Mouse (Mus musculus): ENCODE data around the gene Slc5a10.
A peak's percentile ranks its signal among the peaks of the same experiment; 100 is the strongest.

Slc5a10 gene

GRCm38 (mm10) chr11:61720636-61721035 is at the start of gene Slc5a10:
Gene Slc5a10 (minus strand): TSS chr11:61720826.
- no peak for DNase-seq (ENCODE audit: low spot score in 2 of 2)

GRCm38 (mm10) chr11:61761584-61762407 is 41.2 kb upstream of the Slc5a10 start, which contains the start of gene Prpsap2:
Gene Prpsap2 (minus strand): TSS chr11:61762088.
- peak; percentile 93 for DNase-seq (ENCODE audit: low spot score in 2 of 2)

GRCm38 (mm10) chr11:61760518-61760917 is 39.9 kb upstream of the Slc5a10 start:
- DNase-seq (ENCODE audit: low spot score in 2 of 2): peak; percentile 37 to 50

GRCm38 (mm10) chr11:61757151-61757550 is 36.5 kb upstream of the Slc5a10 start:
- DNase-seq (ENCODE audit: low spot score in 2 of 2): no peak

GRCm38 (mm10) chr11:61751612-61752011 is 31.0 kb upstream of the Slc5a10 start:
- DNase-seq (ENCODE audit: low spot score in 2 of 2): no peak

- DNase-seq (ENCODE audit: low spot score in 2 of 2): no peak
Observed at GRCm38 (mm10) chr11:61747161-61747560, 26.5 kb upstream of the Slc5a10 start.

- no peak for DNase-seq (ENCODE audit: low spot score in 2 of 2)
Observed at GRCm38 (mm10) chr11:61745781-61746180, 25.2 kb upstream of the Slc5a10 start.

- DNase-seq (ENCODE audit: low spot score in 2 of 2): no peak
Observed at GRCm38 (mm10) chr11:61744460-61744859, 23.8 kb upstream of the Slc5a10 start.

- DNase-seq (ENCODE audit: low spot score in 2 of 2): peak in 1 of 2 experiments; percentile 16
Observed at GRCm38 (mm10) chr11:61743768-61744167, 23.1 kb upstream of the Slc5a10 start.

- no peak for DNase-seq (ENCODE audit: low spot score in 2 of 2)
Observed at GRCm38 (mm10) chr11:61740500-61740899, 19.9 kb upstream of the Slc5a10 start.

GRCm38 (mm10) chr11:61737290-61737689 is 16.7 kb upstream of the Slc5a10 start:
- no peak for DNase-seq (ENCODE audit: low spot score in 2 of 2)

GRCm38 (mm10) chr11:61732672-61733071 is 12.0 kb upstream of the Slc5a10 start:
- DNase-seq (ENCODE audit: low spot score in 2 of 2): no peak

GRCm38 (mm10) chr11:61728037-61728436 is 7.4 kb upstream of the Slc5a10 start:
- no peak for DNase-seq (ENCODE audit: low spot score in 2 of 2)

- no peak for DNase-seq (ENCODE audit: low spot score in 2 of 2)
Observed at GRCm38 (mm10) chr11:61722077-61722476, 1.5 kb upstream of the Slc5a10 start.

GRCm38 (mm10) chr11:61719826-61720225 is 800 bp downstream of the Slc5a10 start:
- DNase-seq (ENCODE audit: low spot score in 2 of 2): no peak

- no peak for DNase-seq (ENCODE audit: low spot score in 2 of 2)
Observed at GRCm38 (mm10) chr11:61719387-61719786, 1.2 kb downstream of the Slc5a10 start.

GRCm38 (mm10) chr11:61717990-61718389 is 2.6 kb downstream of the Slc5a10 start:
- no peak for DNase-seq (ENCODE audit: low spot score in 2 of 2)

GRCm38 (mm10) chr11:61715130-61715529 is 5.5 kb downstream of the Slc5a10 start:
- DNase-seq (ENCODE audit: low spot score in 2 of 2): no peak

GRCm38 (mm10) chr11:61714346-61715117 is 6.1 kb downstream of the Slc5a10 start:
- peak; percentile 60 to 64 for DNase-seq (ENCODE audit: low spot score in 2 of 2)

GRCm38 (mm10) chr11:61713157-61713855 is 7.3 kb downstream of the Slc5a10 start:
- DNase-seq (ENCODE audit: low spot score in 2 of 2): no peak

GRCm38 (mm10) chr11:61708928-61709327 is 11.7 kb downstream of the Slc5a10 start:
- DNase-seq (ENCODE audit: low spot score in 2 of 2): no peak

- no peak for DNase-seq (ENCODE audit: low spot score in 2 of 2)
Observed at GRCm38 (mm10) chr11:61706232-61706631, 14.4 kb downstream of the Slc5a10 start.
